Mouse (Mus musculus): ENCODE data around the gene Fgf18.

Fgf18 gene

GRCm38 (mm10) chr11:33147171-33147571 lies at the start of gene Fgf18:
TSS of gene Fgf18 (minus strand) at chr11:33147400.
- DNase-seq = peak in 1 of 2 experiments; percentile 62

DNA sequence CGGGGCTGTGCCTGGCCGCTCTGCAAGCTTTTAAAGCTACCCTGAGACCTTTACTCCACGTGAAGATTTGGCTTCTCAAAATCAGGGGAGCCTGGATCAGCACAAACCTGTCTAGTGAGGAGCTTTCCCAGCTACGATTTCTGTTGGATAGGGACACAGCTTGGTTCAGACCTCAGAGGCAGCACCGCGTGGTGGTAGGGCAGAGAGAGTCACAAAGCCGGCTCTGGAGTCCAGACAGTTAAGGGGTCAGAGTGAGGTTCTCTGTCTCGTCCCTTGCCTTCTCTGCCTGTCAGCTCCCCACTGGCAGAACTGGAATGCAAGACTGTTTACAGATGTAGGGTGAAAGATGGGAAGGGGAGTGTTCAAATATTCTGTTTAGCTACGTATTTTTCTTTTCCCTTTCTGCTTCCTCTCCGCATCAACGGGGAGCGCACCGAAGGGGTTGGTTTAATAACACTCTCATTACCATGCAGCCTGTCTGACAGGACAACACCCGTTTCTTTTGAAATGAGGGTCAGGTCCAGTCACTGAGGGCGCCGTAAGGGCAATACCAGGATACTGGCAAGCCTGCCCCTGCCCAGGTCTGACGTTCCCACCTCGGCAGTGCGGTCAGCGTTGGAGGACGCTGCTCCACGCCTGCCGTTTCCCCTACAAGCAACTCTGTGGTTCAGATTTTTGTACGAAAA lies 49.4 kb upstream of the Fgf18 start:
- DNase-seq = no peak

GRCm38 (mm10) chr11:33195531-33196446 lies 48.6 kb upstream of the Fgf18 start:
- no peak for DNase-seq

- no peak for DNase-seq
Observed at GRCm38 (mm10) chr11:33195061-33195460, 47.9 kb upstream of the Fgf18 start.

DNA sequence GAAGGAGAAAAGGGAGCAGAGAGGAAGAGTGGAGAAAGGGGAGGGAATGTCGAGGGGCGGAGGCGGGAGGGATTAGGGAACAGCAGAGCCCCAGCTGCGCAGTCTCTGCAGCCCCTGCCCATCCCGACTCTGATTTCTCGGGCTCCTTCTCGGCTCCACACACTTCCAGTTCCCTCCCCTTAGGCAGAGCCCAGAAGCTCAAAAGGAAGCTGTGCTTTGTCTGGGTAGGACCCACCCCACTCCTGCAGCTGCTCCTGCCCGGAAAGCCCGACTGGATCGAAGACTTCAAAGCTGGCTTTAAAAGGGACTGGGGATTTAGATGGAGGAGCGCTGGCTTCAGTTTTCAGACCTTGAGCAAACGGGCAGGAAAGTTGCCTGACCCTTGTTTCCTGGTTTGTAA lies 46.5 kb upstream of the Fgf18 start:
- no peak for DNase-seq

GRCm38 (mm10) chr11:33181804-33182203 lies 34.6 kb upstream of the Fgf18 start:
- DNase-seq = no peak

- no peak for DNase-seq
Observed at GRCm38 (mm10) chr11:33180701-33181116, 33.5 kb upstream of the Fgf18 start.

DNA sequence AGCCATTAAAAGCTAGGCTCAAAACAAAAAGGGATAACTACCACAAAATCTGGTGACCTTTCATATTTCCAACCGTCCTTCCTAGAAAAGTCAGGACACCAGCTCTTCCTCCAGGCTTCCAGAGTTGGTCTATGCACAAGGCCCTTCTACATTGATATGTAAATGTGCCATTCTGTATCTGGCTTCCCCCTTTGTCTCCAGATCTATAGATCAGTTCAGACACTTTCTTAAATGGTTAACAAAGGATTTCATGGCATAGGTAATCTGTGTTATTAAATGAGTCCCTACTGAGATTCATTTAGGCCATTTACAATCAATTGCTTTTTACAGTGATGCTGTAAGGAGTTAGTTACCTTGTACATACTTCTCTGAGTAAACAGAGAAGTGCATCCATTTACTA lies 32.6 kb upstream of the Fgf18 start:
- no peak for DNase-seq

- peak in 1 of 2 experiments; percentile 50 for DNase-seq
Observed at GRCm38 (mm10) chr11:33176525-33177245, 29.5 kb upstream of the Fgf18 start.

DNA sequence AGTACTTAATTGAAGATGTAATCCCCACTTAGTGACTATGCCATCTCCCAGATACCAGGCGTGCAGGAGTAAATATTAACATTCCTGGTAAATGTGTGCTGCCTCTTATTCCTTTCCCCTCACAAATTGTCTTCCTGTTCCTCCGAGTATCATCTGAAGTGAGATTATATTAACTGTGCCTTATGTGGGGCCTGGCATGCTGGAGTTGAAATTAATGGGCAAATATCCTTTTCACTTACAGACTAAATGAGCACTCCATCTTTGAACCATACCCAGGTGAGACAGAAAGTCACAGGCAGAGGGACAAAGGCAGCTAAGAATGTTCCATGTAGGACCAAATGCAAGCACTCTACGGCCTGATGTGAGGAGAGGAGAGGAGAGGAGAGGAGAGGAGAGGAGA lies 28.6 kb upstream of the Fgf18 start:
- DNase-seq = no peak

DNA sequence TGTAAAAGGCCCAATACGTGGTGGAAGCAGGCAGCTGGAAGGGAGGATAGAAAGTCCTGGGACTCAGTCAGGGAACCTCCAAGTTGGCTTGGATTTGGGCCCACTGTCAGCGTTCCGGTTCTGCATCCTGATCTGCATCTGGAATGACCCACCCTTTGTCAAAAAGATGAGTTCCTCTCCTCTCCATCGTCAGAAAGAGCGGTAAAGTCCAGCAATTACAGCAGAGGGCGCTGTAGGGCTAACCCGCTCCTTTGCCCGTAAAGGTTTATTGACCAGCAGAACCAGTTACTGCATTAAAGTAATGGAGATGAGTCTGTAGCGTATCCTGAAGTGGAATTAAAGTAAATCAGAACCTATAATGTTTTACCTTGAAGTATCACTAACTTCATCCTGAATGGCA lies 23.3 kb upstream of the Fgf18 start:
- peak in 1 of 2 experiments; percentile 65 for DNase-seq

DNA sequence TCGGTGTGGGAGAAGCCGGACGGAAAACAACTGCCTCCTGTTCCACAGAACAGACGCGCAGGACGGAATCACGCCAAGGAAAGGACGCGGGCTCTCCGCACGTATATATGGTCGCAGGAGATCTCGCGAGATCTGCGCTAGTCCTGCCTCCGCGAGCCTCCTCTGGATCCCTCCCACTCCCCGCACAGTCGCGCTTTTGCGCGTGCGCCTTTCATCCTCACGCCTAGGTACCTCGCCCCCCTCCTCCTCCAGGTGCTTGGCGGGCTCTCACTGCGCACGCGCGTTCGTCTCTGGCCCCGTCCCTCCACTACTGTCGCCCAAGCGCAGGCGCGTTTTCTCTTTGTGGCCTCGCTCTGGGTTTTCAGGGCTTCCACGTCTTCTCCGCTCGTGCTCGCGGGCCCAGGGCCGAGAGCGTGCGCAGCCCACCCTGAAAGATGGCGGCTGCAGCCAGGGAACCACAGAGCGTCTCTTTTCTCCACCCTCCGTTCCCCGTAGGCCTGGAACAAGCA lies 15.9 kb upstream of the Fgf18 start, which contains the start of gene Npm1:
Npm1 (minus strand) TSS at position 209 of the 509 bp plus-strand sequence.
- DNase-seq = peak; percentile 99 to 100

- DNase-seq = peak; percentile 78 to 82
Observed at GRCm38 (mm10) chr11:33162211-33162997, 15.2 kb upstream of the Fgf18 start.

DNA sequence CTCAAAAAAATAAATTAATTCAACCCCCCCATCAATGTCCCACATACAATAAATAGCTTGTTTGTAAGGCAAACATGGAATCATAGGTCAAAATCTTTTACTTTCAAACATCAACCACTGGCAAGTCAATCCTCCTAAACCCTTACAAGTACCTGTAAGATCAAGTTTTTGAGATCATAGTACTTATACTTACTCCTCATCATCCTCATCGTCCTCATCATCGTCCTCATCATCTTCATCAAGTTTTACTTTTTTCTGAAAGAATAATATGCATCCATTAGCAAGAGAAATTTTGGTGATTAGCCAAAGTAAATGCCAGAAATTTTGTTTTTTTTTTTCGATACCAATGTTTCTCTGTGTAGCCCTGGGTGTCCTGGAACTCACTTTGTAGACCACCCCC lies 12.5 kb upstream of the Fgf18 start:
- no peak for DNase-seq

GRCm38 (mm10) chr11:33157453-33158196 lies 10.4 kb upstream of the Fgf18 start:
- no peak for DNase-seq

- no peak for DNase-seq
Observed at GRCm38 (mm10) chr11:33156436-33157015, 9.3 kb upstream of the Fgf18 start.

DNA sequence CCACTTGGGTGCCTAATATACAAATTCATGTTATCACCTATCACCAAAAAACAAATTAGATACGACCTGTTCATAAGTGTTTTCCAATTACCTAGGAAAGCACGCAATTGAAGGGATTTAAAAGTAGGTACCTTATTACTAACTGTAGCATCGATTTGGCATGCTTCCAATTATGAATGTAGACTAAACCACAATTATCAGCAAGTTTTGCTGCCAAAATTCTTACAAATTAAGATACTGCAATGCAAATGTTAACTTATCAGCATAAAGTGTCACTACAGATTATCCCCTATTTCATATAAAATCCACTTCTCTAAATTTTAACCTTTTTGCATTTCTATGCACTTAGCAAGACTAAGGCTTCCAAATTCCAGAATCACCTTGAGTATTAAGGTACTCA lies 7.3 kb upstream of the Fgf18 start:
- no peak for DNase-seq

- no peak for DNase-seq
Observed at GRCm38 (mm10) chr11:33152997-33153396, 5.8 kb upstream of the Fgf18 start.

GRCm38 (mm10) chr11:33151780-33152145 lies 4.6 kb upstream of the Fgf18 start:
- DNase-seq = no peak

GRCm38 (mm10) chr11:33151128-33151779 lies 4.1 kb upstream of the Fgf18 start:
- DNase-seq = no peak

- DNase-seq = no peak
Observed at GRCm38 (mm10) chr11:33150364-33150763, 3.2 kb upstream of the Fgf18 start.
